Mouse (Mus musculus): ENCODE measurements at regions not wholly inside any gene's neighbourhood (a gene's known extent, or its start where the extent isn't known, plus 50 kb on each side); places are given as distances from the start of the nearest gene placed in this dataset.

- no peak for TF ChIP-seq MAFK (IDR thresholded peaks at IDR 0.05; ENCODE audit: insufficient read depth, low read depth, low read length)
- no peak for TF ChIP-seq ZNF384 (IDR thresholded peaks at IDR 0.05; ENCODE audit: low read depth, low read length)
Measured at GRCm38 (mm10) chr1:184447911-184448310, 284.5 kb downstream of the Hlx start.
